Mouse (Mus musculus) kidney, postnatal 36 days (tissue): ENCODE results near the gene Mfsd4a.

Experiments used
- DNase-seq, 2 experiments: peaks; one replicate each; pipeline ENCODE4 v3.0.0; 2021 to 2022; ENCODE audit warnings: mixed read lengths in 2 of 2

Gene Mfsd4a

DNA sequence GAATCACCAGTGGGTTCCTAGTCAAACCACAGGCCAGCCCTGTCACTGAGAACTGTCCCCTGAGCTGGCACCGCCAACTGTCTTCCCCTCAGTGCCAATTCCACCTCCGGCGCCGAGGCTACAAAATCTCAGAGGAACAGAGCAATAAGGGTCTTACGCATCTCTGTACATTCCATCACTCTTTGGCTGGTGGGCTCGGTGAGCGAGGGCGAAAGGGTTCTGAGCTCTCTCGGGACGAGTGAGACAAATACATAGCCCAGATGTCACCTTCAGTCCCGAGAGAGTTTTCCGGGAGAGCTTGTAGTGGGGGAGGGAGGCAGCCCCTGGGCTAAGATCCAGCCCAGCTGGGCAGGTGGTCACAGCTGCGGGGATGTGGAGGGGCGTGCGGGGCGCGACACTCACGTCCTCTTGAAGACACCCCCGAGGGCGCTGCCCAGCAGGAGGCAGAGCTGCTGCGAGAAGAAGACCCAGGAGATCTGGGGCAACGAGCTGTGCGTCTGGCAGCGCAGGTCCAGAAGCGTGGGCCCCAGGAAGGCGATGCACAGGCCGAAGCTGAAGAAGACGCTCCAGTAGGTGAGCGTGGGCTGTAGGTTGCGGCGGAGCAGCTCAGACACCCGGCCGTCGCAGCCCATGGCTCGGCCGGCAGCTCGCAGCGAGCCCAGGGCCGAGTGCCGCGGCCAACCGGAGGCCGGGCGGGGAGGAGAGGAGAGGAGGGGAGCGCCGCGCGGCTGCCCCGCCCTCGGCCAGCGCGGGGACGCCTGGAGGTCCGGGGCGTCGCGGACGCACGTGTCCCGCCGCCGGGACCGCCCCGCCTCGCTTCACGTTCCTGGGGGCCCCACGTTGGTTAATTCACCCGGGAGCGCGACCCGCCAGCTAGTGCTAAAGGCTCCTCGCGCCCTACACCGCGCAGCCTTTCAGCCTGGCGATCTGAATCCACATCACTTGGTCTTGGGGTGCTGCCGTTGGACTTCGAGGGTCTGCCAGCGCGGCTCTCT is at the start of gene Mfsd4a:
Mfsd4a (minus strand) TSS at position 802 of the 995 bp plus-strand sequence.
- peak; percentile 44 to 76 for DNase-seq

DNA sequence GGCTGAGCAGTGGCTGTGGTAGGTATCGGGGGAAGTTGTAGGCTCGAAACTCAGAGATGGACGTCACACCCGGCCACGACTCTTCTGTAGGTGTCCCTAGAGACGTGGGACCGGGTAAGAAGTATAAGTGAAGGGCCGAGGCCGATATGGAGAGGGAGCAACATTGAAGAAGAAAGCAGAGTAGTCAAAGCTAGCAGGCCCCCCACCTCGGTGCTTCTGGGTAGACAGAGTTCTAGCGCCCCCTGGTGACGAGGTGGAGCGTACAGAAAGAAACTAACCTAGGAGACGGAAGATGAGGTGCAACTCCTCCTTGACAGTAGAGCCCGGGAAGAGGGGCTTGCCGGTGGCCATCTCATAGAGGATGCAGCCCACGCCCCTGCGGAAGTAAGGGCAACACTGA is 48.7 kb upstream of the Mfsd4a start:
- DNase-seq, result peak; percentile 47 to 84

DNA sequence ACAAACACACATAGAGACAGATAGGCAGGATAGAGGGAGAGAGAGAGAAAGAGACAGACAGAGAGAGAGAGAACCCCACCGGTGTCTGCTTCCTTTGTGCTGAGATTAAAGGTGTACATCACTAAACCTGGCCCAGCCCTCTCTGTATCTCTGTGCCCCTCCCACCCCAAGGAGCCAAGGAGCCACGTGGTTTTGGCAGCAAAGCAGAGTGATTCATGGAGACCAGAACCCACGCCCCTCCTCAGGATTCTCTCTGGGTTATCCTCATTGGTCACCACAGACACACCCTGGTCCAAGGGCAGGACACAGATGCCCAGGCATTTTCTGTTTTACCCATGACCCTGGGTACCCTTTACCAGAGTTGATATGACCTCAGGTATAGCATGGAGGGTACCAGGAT is 45.2 kb upstream of the Mfsd4a start:
- no peak for DNase-seq

- no peak for DNase-seq
Observed at GRCm38 (mm10) chr1:132112426-132112825, 44.6 kb upstream of the Mfsd4a start.

DNA sequence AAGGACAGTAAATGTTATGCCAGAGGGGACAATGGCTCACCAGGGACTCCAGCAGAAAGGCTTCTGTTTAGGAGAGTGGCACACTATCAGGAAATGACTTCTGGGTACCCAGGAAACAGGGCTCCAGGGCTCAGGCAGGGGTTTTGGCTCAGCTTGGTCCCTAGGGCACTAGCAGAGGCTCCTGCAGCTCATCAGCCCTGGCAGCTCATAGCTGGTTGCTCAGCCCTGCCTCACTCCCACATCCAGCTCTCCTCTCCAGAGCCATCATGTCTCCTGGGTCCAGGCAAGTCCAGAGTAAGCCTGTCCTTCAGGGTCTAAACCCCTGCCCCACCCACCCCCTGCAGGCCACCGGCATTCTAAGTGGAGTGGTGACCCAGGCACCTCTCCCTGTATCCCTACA is 43.5 kb upstream of the Mfsd4a start:
- DNase-seq, result no peak

GRCm38 (mm10) chr1:132109368-132109767 is 41.5 kb upstream of the Mfsd4a start:
- no peak for DNase-seq

GRCm38 (mm10) chr1:132104353-132104752 is 36.5 kb upstream of the Mfsd4a start:
- DNase-seq, result no peak

DNA sequence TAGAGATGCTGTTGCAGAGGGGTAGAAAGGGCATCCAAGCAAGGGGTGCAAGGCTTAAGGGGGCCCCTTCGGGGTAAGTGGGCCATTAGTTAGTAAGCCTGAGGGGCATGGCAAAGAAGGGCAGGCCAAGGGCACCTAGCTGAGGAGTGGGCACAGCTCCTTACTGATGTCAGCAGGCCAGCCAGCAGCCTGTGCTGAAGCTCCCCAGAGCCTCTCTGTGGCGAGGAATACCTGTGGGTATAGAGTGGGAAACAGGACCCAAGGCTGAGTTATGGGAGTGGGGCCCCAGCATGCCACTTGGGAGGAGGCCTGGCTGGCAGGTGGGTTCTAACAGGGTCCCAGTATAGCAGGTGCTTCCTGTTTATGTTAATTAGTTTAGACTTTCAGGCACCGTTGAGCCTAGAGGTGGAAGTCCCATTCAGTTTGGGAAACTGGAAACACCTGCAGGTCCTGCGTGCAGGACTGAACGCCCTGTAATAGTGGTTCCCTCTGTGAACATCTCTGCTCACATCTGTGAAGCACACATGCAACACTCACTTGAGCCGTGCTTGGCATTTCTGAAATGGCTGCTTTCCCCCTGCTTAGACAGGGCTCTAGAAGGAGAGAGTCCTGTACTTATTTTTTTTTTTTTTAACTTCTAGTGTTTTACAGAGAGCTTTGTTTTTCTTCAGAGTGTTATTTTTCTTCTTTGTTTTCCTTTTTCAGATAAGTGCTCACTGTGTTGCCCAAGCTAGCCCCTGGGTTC is 34.3 kb upstream of the Mfsd4a start:
- no peak for DNase-seq

DNA sequence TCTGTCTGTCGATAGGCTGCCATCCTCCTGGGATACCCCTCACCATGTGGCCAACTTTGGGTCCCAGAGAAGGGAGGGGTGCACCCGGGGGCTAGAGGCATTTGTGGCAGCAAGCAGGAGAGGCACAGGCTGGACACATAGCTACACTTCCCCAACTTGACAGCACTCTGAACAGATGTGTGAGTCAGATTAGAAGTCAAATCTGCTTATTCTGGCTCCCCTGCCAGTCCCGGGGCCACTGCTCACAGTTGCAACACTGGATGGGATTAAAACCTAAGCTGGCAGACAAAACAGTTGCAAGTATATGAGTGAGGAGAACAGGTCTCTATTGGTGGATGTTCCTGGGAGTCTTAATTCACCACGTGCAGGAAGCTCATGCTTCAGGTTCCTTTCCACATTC is 31.9 kb upstream of the Mfsd4a start:
- DNase-seq, result no peak

- no peak for DNase-seq
Observed at GRCm38 (mm10) chr1:132099016-132099415, 31.2 kb upstream of the Mfsd4a start.

- DNase-seq, result no peak
Observed at GRCm38 (mm10) chr1:132098076-132098475, 30.2 kb upstream of the Mfsd4a start.

DNA sequence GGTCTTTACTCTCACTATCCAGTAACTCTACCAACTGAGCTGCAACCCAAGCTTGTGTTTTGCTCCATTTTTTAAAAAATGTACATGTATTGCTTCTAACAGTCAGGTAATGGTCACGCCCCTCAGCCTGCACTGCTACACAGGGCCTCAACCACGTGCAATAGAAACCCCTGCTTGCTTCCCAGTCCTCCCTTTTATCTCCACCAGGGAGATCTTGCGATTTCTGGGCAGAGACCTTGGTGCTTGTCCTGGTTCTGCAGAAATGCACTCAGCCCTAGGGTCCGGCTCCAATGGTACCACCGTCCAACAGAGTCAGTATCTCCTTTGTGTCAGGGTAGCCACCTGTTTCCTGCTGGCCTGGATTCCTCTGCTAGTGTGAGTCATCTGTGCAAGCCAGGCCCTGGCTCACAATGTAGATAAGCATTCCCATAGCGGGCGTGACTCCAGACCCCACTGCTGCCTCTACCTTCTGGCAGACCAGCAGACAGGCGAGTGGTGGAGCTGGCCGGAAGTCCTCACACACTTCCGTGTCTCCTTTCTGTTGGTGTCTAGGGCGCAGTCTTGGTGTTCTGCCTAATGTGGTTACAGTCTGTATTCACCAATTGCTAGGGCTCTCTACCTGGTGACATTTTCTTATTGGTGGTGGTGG is 27.6 kb upstream of the Mfsd4a start:
- peak in 1 of 2 experiments; percentile 28 for DNase-seq

DNA sequence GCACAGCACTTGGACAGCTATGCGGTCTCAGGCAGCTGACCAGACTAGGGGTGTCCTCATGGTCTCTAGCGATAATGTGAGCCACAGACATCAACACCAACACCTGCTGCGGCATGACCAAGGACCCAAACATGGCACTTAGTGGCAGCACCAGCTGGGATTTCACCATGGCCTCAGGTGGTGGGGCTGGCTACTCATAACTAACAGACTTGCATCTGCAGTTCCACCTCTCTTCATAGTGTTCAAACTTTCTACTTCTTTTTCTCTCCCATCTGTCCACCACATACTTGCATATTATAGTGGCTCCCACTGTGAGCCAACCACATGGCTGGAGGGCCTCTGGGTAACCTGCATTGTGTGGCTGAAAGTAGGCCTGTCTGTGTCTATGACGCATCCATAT is 25.4 kb upstream of the Mfsd4a start:
- DNase-seq, result no peak

- no peak for DNase-seq
Observed at GRCm38 (mm10) chr1:132090266-132090665, 22.4 kb upstream of the Mfsd4a start.

DNA sequence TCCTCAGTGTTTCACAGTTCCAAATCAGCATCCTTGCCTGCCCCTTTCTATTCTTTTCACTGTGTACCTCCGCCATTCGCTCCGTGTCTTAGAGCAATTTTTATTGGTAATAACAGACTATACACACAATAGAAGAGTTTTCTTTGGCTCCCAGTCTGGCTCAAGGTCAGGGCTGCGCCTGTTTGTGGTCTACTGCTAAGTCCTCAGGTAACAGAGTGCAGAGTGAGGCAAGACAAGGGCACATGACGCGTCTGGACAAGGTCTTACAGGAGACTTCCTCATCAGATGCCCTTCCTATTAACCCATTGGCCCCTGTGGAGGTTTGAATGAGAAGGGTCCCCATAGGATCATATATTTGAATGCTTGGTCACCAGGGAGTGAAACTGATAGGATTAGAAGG is 21.9 kb upstream of the Mfsd4a start:
- no peak for DNase-seq

DNA sequence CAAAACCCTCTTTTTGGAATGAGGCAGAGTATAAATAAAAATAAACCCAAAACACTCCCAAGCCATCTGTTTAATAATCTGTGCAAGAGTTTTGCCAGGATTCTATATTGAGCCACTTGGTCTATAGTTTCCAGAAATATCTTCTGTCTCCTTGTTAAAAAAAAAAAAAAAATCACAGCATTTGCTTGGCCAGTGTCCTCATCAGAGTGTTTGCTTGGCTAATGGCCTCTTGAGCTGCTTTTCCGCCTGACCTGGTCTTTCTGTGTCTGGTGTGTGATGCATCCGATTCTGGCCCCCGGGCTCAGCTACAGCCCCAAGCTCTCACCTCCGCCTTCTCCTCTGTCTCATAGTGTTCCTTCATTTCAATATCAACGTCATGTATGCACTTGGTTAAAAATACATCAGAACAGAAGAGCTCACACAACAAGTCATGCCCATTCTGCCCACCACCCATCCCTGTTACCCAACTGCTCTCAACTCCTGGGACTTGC is 20.4 kb upstream of the Mfsd4a start:
- no peak for DNase-seq

DNA sequence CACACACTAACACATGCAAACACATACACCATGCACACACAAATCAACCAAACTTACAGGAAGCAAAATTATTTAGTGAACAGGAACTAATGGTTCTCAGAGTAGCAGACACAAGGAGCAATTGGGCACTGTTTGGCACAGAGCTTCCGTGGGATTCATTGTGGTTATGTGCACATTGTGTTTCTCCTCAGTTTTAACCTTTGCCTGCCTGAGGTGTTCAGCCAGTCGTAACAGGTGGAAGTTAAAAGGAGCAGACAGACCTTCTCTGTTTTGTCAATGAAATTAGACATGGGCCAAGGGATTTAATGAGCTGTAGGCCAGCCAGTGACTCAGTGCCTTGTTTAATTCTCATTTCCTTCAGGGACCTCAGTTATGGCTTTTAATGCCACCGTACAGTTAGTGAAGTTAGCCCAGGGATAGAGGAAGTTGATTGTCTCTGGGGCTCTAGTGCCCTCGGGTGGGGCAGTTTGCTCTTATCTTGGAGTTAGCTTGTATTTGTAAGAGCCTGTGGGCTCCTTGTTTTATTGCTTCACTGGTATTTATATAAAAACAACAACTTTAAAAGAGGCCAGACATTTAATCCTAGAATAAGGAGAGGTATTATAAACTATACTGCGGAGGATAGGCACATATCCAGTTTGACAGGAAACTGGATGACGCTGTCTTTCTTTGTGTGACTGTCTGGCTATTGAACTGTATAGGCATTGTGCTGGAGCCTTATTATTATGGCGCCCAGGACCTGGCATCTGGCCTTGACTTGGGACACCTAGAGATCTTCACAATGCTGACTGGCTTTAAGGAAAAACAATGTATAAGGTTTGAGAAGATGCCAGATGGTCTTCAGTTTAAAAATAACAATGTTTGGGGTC is 17.6 kb upstream of the Mfsd4a start:
- DNase-seq, result no peak

DNA sequence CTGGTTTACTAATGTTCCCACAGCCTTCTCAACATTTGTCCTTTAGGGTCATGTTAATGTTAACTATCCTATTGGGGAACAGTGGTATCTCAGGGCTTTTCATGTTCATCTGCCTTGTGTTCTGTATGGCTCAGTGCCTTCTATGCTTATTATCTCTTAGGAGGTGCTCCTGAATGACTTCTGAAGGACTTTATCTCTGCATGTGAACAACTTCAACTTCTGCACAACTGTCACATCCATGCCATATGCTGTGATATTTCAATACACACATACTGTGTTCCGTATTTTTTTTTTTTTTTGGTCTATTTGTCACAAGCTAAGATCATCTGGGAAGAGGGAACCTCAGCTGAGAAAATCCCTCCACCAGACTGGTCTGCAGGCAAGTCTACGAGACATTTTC is 10.6 kb upstream of the Mfsd4a start:
- no peak for DNase-seq

GRCm38 (mm10) chr1:132075576-132075975 is 7.7 kb upstream of the Mfsd4a start:
- DNase-seq, result peak; percentile 79 to 81

- no peak for DNase-seq
Observed at GRCm38 (mm10) chr1:132070659-132071058, 2.8 kb upstream of the Mfsd4a start.

DNA sequence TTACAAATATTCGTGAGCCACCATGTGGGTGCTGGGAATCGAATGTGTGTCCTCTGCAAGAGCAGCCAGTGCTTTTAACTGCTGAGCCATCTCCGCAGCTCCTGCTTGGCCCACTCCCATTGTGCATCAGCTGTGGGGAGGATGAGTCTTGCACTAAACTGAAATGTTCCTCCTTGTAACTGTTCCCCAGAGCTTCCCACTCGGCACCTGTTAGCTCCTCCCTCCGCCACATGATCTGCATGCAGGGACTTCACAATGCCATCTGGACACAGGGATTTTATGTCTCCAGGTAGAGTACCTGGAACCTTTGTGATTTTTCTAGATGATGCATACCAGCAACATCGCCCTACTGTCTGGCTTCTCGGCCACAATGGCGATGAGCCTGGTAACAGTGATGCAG is 1.6 kb upstream of the Mfsd4a start:
- no peak for DNase-seq
